Mouse (Mus musculus): Measurements from ENCODE around the gene Slc8a1. TPM values are rescaled to one million over a fixed set of nuclear protein-coding genes. Genes with fewer than 3 reads are reported as not detected.

Gene Slc8a1
- total and polyA plus RNA-seq, 3 experiments, result 49.9 to 460 (median 426) TPM

GRCm38 (mm10) chr17:81385476-81385875, 352.7 kb downstream of the Slc8a1 start:
- 91% methylated on average over 5 of the region's 5 CpGs for WGBS
- Histone ChIP-seq H3K4me1 (ENCODE audit: control insufficient read depth, insufficient read depth, low read length) (no peaks in the 10 kb centered on the region), H3K4me3 (no peak overlapping the region), H3K27ac (no peak overlapping the region), H3K79me2 (replicated peaks; ENCODE audit: control insufficient read depth, insufficient read depth, low read length) (no peaks in the 10 kb centered on the region), H3K27me3 (ENCODE audit: control insufficient read depth, insufficient read depth, low read length) (no peaks in the 10 kb centered on the region), H3K9ac (ENCODE audit: low read depth, low read length) (no peak overlapping the region), H3K36me3 (ENCODE audit: control insufficient read depth, insufficient read depth, low read length) (peaks cover 7% of the 10 kb centered on the region)
- no peak for TF ChIP-seq EP300 (IDR thresholded peaks at IDR 0.05; ENCODE audit: insufficient read depth, low read depth, low read length)
- no peak for TF ChIP-seq CTCF (IDR thresholded peaks at IDR 0.05)
- no peak for TF ChIP-seq POLR2A (IDR thresholded peaks at IDR 0.05; ENCODE audit: insufficient read depth, low read depth, low read length)
- intact Hi-C loops (cut with DNase I), result no loop called here
- DNase-seq, result no peak

GRCm38 (mm10) chr17:81383461-81383860, 354.7 kb downstream of the Slc8a1 start:
- WGBS, result 83% methylated on average over 4 of the region's 4 CpGs
- intact Hi-C loops (cut with DNase I), result no loop called here
- Histone ChIP-seq H3K4me3 (no peak overlapping the region), H3K79me2 (replicated peaks; ENCODE audit: control insufficient read depth, insufficient read depth, low read length) (no peaks in the 10 kb centered on the region), H3K36me3 (ENCODE audit: control insufficient read depth, insufficient read depth, low read length) (peaks cover 5% of the 10 kb centered on the region), H3K27me3 (ENCODE audit: control insufficient read depth, insufficient read depth, low read length) (no peaks in the 10 kb centered on the region), H3K9ac (ENCODE audit: low read depth, low read length) (no peak overlapping the region), H3K27ac (no peak overlapping the region), H3K4me1 (ENCODE audit: control insufficient read depth, insufficient read depth, low read length) (no peaks in the 10 kb centered on the region)
- no peak for DNase-seq
- TF ChIP-seq EP300 (IDR thresholded peaks at IDR 0.05; ENCODE audit: insufficient read depth, low read depth, low read length) (no peak), POLR2A (IDR thresholded peaks at IDR 0.05; ENCODE audit: insufficient read depth, low read depth, low read length) (no peak), CTCF (IDR thresholded peaks at IDR 0.05) (no peak)

- no peak for DNase-seq
- no peak for TF ChIP-seq POLR2A (IDR thresholded peaks at IDR 0.05; ENCODE audit: insufficient read depth, low read depth, low read length)
- TF ChIP-seq EP300 (IDR thresholded peaks at IDR 0.05; ENCODE audit: insufficient read depth, low read depth, low read length), result no peak
- no peak for TF ChIP-seq CTCF (IDR thresholded peaks at IDR 0.05)
- H3K36me3 ChIP-seq (ENCODE audit: control insufficient read depth, insufficient read depth, low read length), result no peaks in the 10 kb centered on the region
- no peak overlapping the region for H3K4me3 ChIP-seq
- no peaks in the 10 kb centered on the region for H3K27me3 ChIP-seq (ENCODE audit: control insufficient read depth, insufficient read depth, low read length)
- intact Hi-C loops (cut with DNase I), result no loop called here
- H3K4me1 ChIP-seq (ENCODE audit: control insufficient read depth, insufficient read depth, low read length), result peaks cover 1% of the 10 kb centered on the region
- no peaks in the 10 kb centered on the region for H3K79me2 ChIP-seq (replicated peaks; ENCODE audit: control insufficient read depth, insufficient read depth, low read length)
- H3K9ac ChIP-seq (ENCODE audit: low read depth, low read length), result no peak overlapping the region
- H3K27ac ChIP-seq, result no peak overlapping the region; the same call in 1 of the 2 replicates
- 63% methylated on average over 7 of the region's 7 CpGs for WGBS
These were observed 359.7 kb downstream of the Slc8a1 start for GRCm38 (mm10) chr17:81378436-81378835.

- Histone ChIP-seq H3K4me3 (no peak overlapping the region), H3K9ac (ENCODE audit: low read depth, low read length) (no peak overlapping the region), H3K27ac (no peak overlapping the region; the same call in 1 of the 2 replicates), H3K27me3 (ENCODE audit: control insufficient read depth, insufficient read depth, low read length) (no peaks in the 10 kb centered on the region), H3K79me2 (replicated peaks; ENCODE audit: control insufficient read depth, insufficient read depth, low read length) (no peaks in the 10 kb centered on the region), H3K36me3 (ENCODE audit: control insufficient read depth, insufficient read depth, low read length) (no peaks in the 10 kb centered on the region), H3K4me1 (ENCODE audit: control insufficient read depth, insufficient read depth, low read length) (peaks cover 1% of the 10 kb centered on the region)
- TF ChIP-seq POLR2A (IDR thresholded peaks at IDR 0.05; ENCODE audit: insufficient read depth, low read depth, low read length), result no peak
- no peak for TF ChIP-seq EP300 (IDR thresholded peaks at IDR 0.05; ENCODE audit: insufficient read depth, low read depth, low read length)
- TF ChIP-seq CTCF (IDR thresholded peaks at IDR 0.05), result no peak
- intact Hi-C loops (cut with DNase I), result no loop called here
- WGBS, result 59% methylated on average over 5 of the region's 5 CpGs
- DNase-seq, result no peak
These were observed 360.3 kb downstream of the Slc8a1 start for GRCm38 (mm10) chr17:81377757-81378299.

- DNase-seq, result no peak
- Histone ChIP-seq H3K36me3 (ENCODE audit: control insufficient read depth, insufficient read depth, low read length) (no peaks in the 10 kb centered on the region), H3K79me2 (replicated peaks; ENCODE audit: control insufficient read depth, insufficient read depth, low read length) (no peaks in the 10 kb centered on the region), H3K9ac (ENCODE audit: low read depth, low read length) (no peak overlapping the region), H3K27me3 (ENCODE audit: control insufficient read depth, insufficient read depth, low read length) (no peaks in the 10 kb centered on the region), H3K27ac (no peak overlapping the region), H3K4me3 (no peak overlapping the region), H3K4me1 (ENCODE audit: control insufficient read depth, insufficient read depth, low read length) (peaks cover 1% of the 10 kb centered on the region)
- TF ChIP-seq CTCF (IDR thresholded peaks at IDR 0.05), result no peak
- TF ChIP-seq POLR2A (IDR thresholded peaks at IDR 0.05; ENCODE audit: insufficient read depth, low read depth, low read length), result no peak
- TF ChIP-seq EP300 (IDR thresholded peaks at IDR 0.05; ENCODE audit: insufficient read depth, low read depth, low read length), result no peak
- WGBS, result 90% methylated on average over 1 of the region's 1 CpGs
- intact Hi-C loops (cut with DNase I), result no loop called here
These were observed 361.0 kb downstream of the Slc8a1 start for GRCm38 (mm10) chr17:81377195-81377594.

GRCm38 (mm10) chr17:81375901-81376300, 362.3 kb downstream of the Slc8a1 start:
- H3K27ac ChIP-seq, result no peak overlapping the region
- H3K27me3 ChIP-seq (ENCODE audit: control insufficient read depth, insufficient read depth, low read length), result no peaks in the 10 kb centered on the region
- H3K36me3 ChIP-seq (ENCODE audit: control insufficient read depth, insufficient read depth, low read length), result no peaks in the 10 kb centered on the region
- H3K4me1 ChIP-seq (ENCODE audit: control insufficient read depth, insufficient read depth, low read length), result peaks cover 1% of the 10 kb centered on the region
- H3K79me2 ChIP-seq (replicated peaks; ENCODE audit: control insufficient read depth, insufficient read depth, low read length), result no peaks in the 10 kb centered on the region
- intact Hi-C loops (cut with DNase I), result no loop called here
- H3K9ac ChIP-seq (ENCODE audit: low read depth, low read length), result no peak overlapping the region
- DNase-seq, result no peak
- TF ChIP-seq EP300 (IDR thresholded peaks at IDR 0.05; ENCODE audit: insufficient read depth, low read depth, low read length) (no peak), CTCF (IDR thresholded peaks at IDR 0.05) (no peak)
- WGBS, result 78% methylated on average over 6 of the region's 6 CpGs
- no peak overlapping the region for H3K4me3 ChIP-seq

All from heart, adult 2 months (tissue).